Mouse (Mus musculus): ENCODE results near the gene Epx.

DNA sequence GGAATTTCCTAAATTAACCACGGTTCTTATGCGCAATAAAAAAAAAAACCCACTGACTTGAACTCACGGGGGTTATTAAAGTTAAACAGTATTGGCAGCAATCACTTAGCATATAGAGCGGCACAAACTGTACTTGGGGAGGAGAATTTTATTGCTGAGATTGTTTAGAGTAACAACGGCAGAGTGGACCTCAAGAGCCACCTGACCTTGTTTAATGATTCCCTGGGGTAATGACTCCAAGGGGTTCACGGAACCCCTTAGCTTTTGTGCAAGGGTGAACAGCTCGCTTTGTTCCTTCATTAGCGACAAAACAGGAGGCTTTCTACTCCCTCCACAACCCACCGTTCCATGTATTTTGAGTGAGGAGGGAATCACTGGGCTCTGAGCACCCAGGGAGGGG is 4.5 kb upstream of the Epx start:
- TF ChIP-seq CTCF (IDR thresholded peaks at IDR 0.05; ENCODE audit: control insufficient read depth, insufficient read depth, low read length): no peak
- TF ChIP-seq POLR2A (IDR thresholded peaks at IDR 0.05; ENCODE audit: borderline replicate concordance, control insufficient read depth, low read depth, low read length): no peak

Measured in bone marrow, adult 2 months (tissue).